Mouse (Mus musculus) ES-Bruce4 (cell line): ENCODE measurements around the gene Srsf3. TPM values are rescaled to one million over a fixed set of nuclear protein-coding genes. Genes with fewer than 3 reads are reported as not detected.

Experiments used
- H3K27ac ChIP-seq: 2 replicates; pipeline ENCODE4 v1.5.1; 2012; ENCODE audit warnings: low read length, inconsistent platforms; ENCODE audit not compliant: insufficient read depth
- H3K27me3 ChIP-seq: 2 replicates; pipeline ENCODE4 v1.6.1; 2012; ENCODE audit warnings: mild to moderate bottlenecking, low read length, inconsistent platforms; ENCODE audit not compliant: control insufficient read depth, poor library complexity, insufficient read depth, severe bottlenecking
- H3K36me3 ChIP-seq: 2 replicates; pipeline ENCODE4 v1.6.1; 2012; ENCODE audit warnings: inconsistent platforms, mild to moderate bottlenecking, low read length, moderate library complexity; ENCODE audit not compliant: control insufficient read depth, poor library complexity, insufficient read depth, severe bottlenecking
- H3K4me1 ChIP-seq: one replicate; pipeline ENCODE4 v1.8.1; 2011; ENCODE audit warnings: low read length; ENCODE audit not compliant: control insufficient read depth, insufficient read depth
- H3K4me3 ChIP-seq: 2 replicates; pipeline ENCODE4 v1.5.1; 2011; ENCODE audit warnings: low read depth, mild to moderate bottlenecking, low read length
- H3K9ac ChIP-seq: 2 replicates; pipeline ENCODE4 v1.6.1; 2012; ENCODE audit warnings: low read depth, mild to moderate bottlenecking, inconsistent platforms; ENCODE audit not compliant: poor library complexity, severe bottlenecking
- H3K9me3 ChIP-seq: replicated peaks from 2 replicates; pipeline ENCODE4 v1.6.1; 2012; ENCODE audit warnings: mild to moderate bottlenecking, low read length, inconsistent platforms; ENCODE audit not compliant: control insufficient read depth, poor library complexity, insufficient read depth, severe bottlenecking
- CTCF ChIP-seq: IDR thresholded peaks from one replicate; pipeline ENCODE4 v1.8.1; 2011; ENCODE audit warnings: low read depth, low read length
- EP300 ChIP-seq: IDR thresholded peaks from 2 replicates; pipeline ENCODE4 v1.6.1; 2011; ENCODE audit warnings: low read depth, low read length; ENCODE audit not compliant: insufficient read depth
- POLR2A ChIP-seq: IDR thresholded peaks from one replicate; pipeline ENCODE4 v1.8.1; 2011; ENCODE audit warnings: low read length; ENCODE audit not compliant: insufficient read depth
- polyA plus RNA-seq: library from polyadenylated mRNA; stranded (reverse); fragments of >200 nt; gene quantifications from 2 replicates; pipeline ENCODE4 v1.2.4, GENCODE M21; 2011; ENCODE audit warnings: low read depth; ENCODE audit not compliant: missing spikeins, insufficient read depth, insufficient read length

The Srsf3 gene
- polyA plus RNA-seq, 1 experiment: 557 TPM

GRCm38 (mm10) chr17:29014235-29014634, 18.2 kb upstream of the Srsf3 start:
- no peak overlapping the region for H3K4me3 ChIP-seq
- peaks cover 4% of the 10 kb centered on the region for H3K4me1 ChIP-seq
- no peak overlapping the region for H3K9ac ChIP-seq
- no peak for TF ChIP-seq CTCF
- TF ChIP-seq POLR2A: no peak
- no peak for TF ChIP-seq EP300
- no peaks in the 10 kb centered on the region for H3K27me3 ChIP-seq
- peak overlapping the region; percentile 79 for H3K27ac ChIP-seq
- H3K9me3 ChIP-seq: no peaks in the 10 kb centered on the region
- H3K36me3 ChIP-seq: no peaks in the 10 kb centered on the region

DNA sequence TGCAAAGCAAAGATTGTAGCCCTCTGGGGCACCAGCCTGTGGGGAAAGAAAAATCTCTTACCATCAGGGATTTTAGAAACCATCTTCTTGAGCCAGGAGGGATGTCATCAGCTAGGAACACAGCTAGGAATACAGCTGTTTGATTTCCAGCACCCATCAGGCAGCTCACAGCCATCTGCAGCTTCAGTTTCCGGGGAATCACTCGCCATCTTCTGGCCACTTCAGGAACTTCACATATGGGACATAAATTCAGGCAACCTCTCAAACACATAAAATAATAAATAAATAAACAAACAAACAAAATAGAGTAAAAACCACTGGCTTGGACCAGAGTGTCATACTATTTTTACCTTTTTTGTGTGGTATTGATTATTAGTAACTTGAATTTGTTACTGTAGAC, 16.8 kb upstream of the Srsf3 start:
- Histone ChIP-seq H3K9ac (no peak overlapping the region), H3K27me3 (no peaks in the 10 kb centered on the region), H3K36me3 (no peaks in the 10 kb centered on the region), H3K4me3 (no peak overlapping the region), H3K27ac (peak overlapping the region; percentile 70), H3K9me3 (no peaks in the 10 kb centered on the region), H3K4me1 (peaks cover 4% of the 10 kb centered on the region)
- TF ChIP-seq POLR2A (no peak), CTCF (peak; percentile 67)

GRCm38 (mm10) chr17:29016705-29017104, 15.7 kb upstream of the Srsf3 start:
- no peaks in the 10 kb centered on the region for H3K36me3 ChIP-seq
- peak overlapping the region; percentile 49 for H3K27ac ChIP-seq
- TF ChIP-seq POLR2A: no peak
- TF ChIP-seq CTCF: no peak
- TF ChIP-seq EP300: no peak
- H3K9me3 ChIP-seq: no peaks in the 10 kb centered on the region
- no peak overlapping the region for H3K4me3 ChIP-seq
- peaks cover 4% of the 10 kb centered on the region for H3K4me1 ChIP-seq
- H3K27me3 ChIP-seq: no peaks in the 10 kb centered on the region
- no peak overlapping the region for H3K9ac ChIP-seq

- no peaks in the 10 kb centered on the region for H3K9me3 ChIP-seq
- H3K36me3 ChIP-seq: no peaks in the 10 kb centered on the region
- peak overlapping the region; percentile 40; the same call in 1 of the 2 replicates for H3K27ac ChIP-seq
- no peaks in the 10 kb centered on the region for H3K27me3 ChIP-seq
- no peak for TF ChIP-seq EP300
- peak; percentile 92 for TF ChIP-seq CTCF
- TF ChIP-seq POLR2A: no peak
- H3K9ac ChIP-seq: no peak overlapping the region
- H3K4me1 ChIP-seq: peaks cover 3% of the 10 kb centered on the region
- no peak overlapping the region for H3K4me3 ChIP-seq
Measured at GRCm38 (mm10) chr17:29018292-29018984, 14.0 kb upstream of the Srsf3 start.

DNA sequence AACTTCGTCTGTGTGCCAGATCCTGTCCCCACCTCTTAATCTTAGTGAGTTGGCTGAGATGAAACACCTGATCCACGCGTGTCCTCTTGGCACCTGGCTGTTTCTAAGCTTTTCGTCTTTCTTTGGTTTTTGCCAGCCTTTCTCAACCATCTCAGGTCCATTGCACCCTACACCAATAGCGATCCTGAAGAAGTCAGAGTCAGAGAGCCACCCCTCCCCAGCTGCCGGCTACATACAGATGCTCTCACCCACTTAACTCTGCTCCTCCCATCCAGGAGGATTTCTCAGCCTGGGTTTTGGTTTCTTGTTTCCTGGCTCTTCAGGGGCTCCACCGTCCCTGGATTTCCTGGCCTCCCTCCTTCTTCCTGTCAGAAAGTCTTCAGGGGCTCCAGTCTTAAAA, 13.0 kb upstream of the Srsf3 start:
- Histone ChIP-seq H3K9me3 (no peaks in the 10 kb centered on the region), H3K27ac (0 out of 2 replicates have a peak overlapping the region, but pooled peaks have one; percentile 5), H3K4me3 (no peak overlapping the region), H3K27me3 (no peaks in the 10 kb centered on the region), H3K36me3 (no peaks in the 10 kb centered on the region), H3K9ac (no peak overlapping the region), H3K4me1 (peaks cover 3% of the 10 kb centered on the region)
- TF ChIP-seq POLR2A (no peak), CTCF (no peak), EP300 (no peak)

- no peaks in the 10 kb centered on the region for H3K36me3 ChIP-seq
- no peaks in the 10 kb centered on the region for H3K27me3 ChIP-seq
- peak; percentile 15 for TF ChIP-seq CTCF
- TF ChIP-seq EP300: no peak
- no peaks in the 10 kb centered on the region for H3K9me3 ChIP-seq
- H3K27ac ChIP-seq: no peak overlapping the region
- H3K4me1 ChIP-seq: peaks cover 5% of the 10 kb centered on the region
- no peak overlapping the region for H3K9ac ChIP-seq
- no peak overlapping the region for H3K4me3 ChIP-seq
Measured at GRCm38 (mm10) chr17:29020444-29020843, 12.0 kb upstream of the Srsf3 start.
